Mouse (Mus musculus): ENCODE measurements around the gene Pum2.

GRCm38 (mm10) chr12:8716093-8716492, 42.2 kb downstream of the Pum2 start:
- TF ChIP-seq HCFC1 (IDR thresholded peaks at IDR 0.05; ENCODE audit: borderline replicate concordance, insufficient read depth, low read length), result no peak
- no peak for TF ChIP-seq CHD2 (IDR thresholded peaks at IDR 0.05; ENCODE audit: low read depth, low read length)
- TF ChIP-seq ZC3H11A (IDR thresholded peaks at IDR 0.05; ENCODE audit: borderline replicate concordance, low read depth, low read length), result no peak
- TF ChIP-seq ZNF384 (IDR thresholded peaks at IDR 0.05; ENCODE audit: low read depth, low read length), result no peak

Data from ES-E14 (cell line).